Mouse (Mus musculus) layer of hippocampus, postnatal 10 days (tissue): Measurements from ENCODE around the gene Abcb1b. TPM values are rescaled to one million over a fixed set of nuclear protein-coding genes. Genes with fewer than 3 reads are reported as not detected.
A peak's percentile ranks its signal among the peaks of the same experiment; 100 is the strongest.
"Not testable (repeated sequence)": the region's sequence is repeated elsewhere in the genome, so short reads cannot be mapped to it uniquely, and the experiment has no call there.

Source experiments
- DNase-seq, 2 experiments: peaks; one replicate each; pipeline ENCODE4 v3.0.0; 2021; ENCODE audit warnings: low spot score in 2 of 2
- total RNA-seq, 2 experiments: library from RNA; stranded (reverse); gene quantifications; 2 replicates each; pipeline ENCODE4 v1.2.3; 2021

Abcb1b gene
- total RNA-seq, 2 experiments from 2014 or later, result 3.9 to 5.2 TPM

DNA sequence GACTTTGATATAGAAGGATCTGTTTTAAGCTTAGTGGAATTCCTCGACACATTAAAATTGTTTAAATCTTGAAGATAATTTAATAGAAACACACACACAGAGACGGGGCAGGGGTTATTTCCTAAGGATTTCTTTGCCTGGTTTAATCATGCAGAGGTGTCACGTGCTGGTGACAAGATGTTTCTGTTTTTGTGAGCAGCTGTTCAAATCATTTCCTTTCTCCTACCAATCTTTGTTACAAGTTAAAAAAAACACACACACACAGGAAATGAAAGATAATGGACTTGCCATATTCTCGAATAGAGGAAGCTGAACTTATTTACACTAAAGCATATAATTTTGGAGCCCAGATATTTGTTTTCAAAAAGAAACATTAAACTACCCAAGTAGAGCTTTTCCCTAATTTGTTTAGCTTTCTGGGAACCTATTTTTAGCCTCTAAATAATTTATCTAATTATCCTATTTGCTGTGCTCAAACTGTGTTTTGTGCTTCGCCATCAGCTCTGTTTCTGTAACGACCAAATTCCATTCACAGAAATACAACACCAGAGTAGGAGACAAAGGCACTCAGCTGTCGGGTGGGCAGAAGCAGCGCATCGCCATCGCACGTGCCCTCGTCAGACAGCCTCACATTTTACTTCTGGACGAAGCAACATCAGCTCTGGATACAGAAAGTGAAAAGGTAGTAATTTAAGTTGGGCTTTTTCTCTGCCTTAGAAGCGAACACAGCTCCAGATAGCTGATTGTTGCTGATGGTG, 65.8 kb downstream of the Abcb1b start:
- no peak for DNase-seq

DNA sequence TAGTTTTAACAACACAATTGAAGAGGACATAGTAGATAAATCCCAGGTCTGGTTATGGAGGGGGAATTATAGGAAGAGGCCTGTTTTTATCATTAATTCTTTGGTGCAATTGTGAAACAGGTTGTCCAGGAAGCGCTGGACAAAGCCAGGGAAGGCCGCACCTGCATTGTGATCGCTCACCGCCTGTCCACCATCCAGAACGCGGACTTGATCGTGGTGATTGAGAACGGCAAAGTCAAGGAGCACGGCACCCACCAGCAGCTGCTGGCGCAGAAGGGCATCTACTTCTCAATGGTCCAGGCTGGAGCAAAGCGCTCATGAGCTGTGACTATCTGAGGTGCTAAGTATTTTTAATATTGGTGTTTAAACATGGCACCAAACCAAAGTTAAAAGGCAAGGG, 67.7 kb downstream of the Abcb1b start:
- DNase-seq, result not testable (repeated sequence)

- no peak for DNase-seq
Observed at GRCm38 (mm10) chr5:8866366-8866765, 68.4 kb downstream of the Abcb1b start.

GRCm38 (mm10) chr5:8868019-8868418, 70.1 kb downstream of the Abcb1b start:
- peak; percentile 10 to 18 for DNase-seq

DNA sequence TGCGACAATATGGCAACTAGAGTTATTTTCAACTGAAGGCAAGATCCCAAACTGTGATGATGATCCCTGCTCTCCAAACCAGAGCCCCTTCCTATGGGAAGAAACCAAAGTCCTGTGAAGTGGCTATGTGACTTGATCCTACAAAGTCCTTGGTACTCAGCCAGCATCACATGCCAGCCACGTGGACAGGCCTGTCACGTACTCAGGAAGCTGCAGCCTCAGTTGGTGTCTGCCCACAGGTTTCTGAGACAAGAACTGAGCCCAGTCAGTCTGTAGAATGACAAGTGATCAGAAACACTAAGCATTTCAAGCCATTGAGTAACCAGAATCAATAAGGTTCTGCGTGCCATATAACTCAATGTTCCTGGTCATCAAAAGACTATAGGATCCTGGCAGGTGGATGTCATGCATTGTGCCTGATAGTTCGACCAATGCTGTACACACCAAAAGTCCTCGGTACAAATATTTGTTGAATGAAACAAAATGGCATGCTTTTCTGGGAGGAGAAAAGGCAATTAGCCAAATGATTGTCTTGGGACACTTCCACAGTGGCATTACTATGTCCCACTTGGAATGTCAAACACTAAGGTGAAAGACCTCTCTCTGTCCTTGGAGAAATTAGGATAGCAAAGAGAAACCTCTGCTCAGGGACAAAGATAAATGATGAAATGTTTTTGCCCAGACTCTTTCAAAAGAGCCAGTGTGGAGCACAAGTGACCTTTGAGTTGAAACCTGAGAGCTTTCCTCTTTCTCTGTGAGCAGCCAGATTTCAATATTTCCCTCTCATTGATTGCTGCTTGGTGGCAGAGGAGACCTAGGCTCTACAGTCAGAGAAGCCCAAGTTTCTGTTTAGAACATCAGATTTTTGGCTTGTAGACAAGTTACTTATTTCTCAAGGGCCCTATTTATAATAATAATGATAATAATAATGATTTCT, 75.3 kb downstream of the Abcb1b start:
- DNase-seq, result no peak

DNA sequence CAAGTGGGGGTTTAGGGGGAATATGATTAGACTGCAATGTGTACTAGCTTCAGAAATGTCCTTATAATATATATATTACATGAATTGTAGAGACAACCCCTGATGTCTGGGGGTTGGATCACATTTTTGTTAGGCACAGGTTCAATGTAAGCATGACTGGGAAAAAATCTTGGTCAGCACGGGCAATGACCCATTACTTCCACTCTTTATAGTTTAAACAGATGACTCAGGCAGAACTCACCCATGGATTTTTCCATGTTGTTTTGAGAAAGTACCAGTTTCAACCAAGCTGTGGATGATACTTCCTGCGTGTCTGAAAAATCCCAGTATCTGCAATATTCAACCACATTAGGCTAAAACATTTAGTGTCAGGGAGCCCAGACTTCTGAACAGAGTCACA, 79.1 kb downstream of the Abcb1b start:
- DNase-seq, result no peak

DNA sequence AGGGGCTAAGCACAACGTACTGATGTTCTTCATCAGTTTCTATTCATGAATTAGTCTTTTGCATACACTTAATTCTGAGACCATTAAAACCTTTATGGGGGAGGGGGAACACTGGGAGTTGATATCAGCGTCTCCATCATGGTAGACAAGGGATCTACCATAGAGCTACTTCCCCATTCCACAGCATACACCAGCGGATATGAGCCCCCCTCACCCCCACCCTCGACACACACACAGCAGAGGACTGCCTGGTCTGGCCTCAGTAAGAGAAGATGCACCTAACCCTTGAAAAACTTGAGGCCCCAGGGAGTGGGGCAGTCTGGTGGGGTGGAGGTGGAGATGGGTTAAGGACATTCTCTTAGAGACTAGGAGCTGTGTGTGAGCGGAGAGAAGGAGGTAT, 79.9 kb downstream of the Abcb1b start:
- no peak for DNase-seq

DNA sequence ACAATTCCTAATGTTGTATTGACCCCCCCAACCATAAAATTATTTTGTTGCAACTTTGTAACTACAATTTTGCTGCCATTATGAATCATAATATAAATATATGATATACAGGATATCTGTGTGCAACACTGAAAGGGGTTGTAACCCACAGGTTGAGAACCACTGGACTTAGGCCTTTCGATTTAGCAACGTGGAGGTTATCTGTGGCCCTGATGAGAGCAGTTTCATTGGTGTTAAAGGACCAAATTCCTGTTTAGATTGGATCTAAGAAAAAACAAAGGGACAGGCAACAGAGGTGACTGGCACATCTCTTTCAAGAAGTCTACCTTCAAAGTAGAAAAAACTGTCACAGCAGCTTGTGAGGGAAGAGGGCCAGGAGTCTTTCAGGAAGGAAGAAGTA, 87.9 kb downstream of the Abcb1b start:
- no peak for DNase-seq

GRCm38 (mm10) chr5:8893300-8894103, 95.6 kb downstream of the Abcb1b start, which contains the start of gene Abcb4:
Abcb4 (plus strand) TSS chr5:8893717.
- peak; percentile 72 to 80 for DNase-seq

DNA sequence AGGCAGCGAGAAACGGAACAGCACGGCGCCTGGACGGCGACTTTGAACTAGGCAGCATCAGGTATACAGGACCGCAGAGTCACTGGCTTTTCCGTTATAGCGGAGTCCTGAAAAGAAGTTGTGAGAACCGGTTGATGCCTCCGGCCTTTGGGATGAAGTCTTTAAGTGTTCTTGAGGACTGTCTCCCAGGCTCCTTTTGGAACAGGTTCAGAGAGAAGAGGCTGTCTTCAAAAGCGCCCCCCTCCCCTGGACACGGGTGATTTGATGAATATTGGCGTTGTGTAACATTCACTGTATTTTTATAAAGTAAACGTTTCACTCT, 96.1 kb downstream of the Abcb1b start:
- no peak for DNase-seq

DNA sequence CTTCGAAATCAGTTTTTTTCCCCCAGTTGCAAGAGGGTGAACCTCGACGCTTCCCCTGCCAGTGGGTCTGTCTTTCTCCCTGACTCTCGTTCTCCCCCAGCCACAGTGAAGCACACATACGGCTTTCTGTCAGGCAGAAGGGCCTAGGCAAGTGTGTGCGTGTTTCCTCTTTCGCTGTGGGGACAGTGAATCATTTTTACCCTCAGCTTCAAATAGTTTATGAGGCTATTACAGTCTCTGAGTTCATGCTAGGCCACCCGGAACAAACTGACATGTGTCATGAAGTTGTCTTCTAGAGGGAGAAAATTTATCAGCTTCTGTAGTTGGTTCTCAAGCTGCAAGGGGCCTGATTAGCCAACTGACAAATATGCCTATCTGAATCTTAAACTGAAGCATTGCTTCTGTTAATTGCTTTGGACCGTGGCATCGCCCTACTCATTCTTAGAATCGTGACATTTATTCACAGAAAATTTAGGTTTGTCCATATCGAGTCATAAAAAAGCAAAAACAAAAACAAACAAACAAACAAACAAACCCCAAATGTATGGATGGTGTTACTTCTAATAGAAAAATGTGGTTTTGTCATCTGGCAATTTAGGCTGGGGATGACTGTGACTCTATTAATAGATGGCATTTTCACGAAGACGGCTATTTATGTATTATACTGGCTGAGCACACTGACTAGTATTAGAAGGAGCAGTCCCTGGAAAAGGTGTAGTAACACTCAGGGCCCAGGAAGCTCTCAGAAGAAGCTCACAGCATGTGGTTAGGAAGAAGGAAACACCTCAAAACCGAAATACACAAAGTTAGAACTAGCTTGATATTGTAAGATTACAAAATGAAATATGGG, 96.9 kb downstream of the Abcb1b start:
- DNase-seq, result peak in 1 of 2 experiments; percentile 12

DNA sequence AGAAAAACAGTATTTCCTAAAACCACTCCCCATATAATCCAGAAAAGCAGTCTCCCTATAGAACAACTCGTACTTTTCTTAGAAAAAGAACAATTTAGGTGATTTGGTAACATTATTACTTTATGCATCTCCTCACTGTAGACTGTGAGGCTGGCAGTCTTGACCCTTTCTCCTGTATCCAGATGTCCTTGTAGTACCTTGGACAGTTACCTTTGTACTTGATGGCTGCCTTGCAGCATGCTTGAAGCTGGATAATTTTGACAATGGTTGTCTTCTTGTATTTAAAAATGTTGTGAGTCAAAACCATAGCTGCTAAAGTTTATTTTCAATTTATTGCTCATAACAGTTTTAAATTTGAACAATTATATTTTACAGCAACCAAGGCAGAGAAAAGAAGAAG, 98.3 kb downstream of the Abcb1b start:
- no peak for DNase-seq

GRCm38 (mm10) chr5:8898246-8898645, 100.3 kb downstream of the Abcb1b start:
- no peak for DNase-seq

GRCm38 (mm10) chr5:8901001-8901400, 103.1 kb downstream of the Abcb1b start:
- no peak for DNase-seq

DNA sequence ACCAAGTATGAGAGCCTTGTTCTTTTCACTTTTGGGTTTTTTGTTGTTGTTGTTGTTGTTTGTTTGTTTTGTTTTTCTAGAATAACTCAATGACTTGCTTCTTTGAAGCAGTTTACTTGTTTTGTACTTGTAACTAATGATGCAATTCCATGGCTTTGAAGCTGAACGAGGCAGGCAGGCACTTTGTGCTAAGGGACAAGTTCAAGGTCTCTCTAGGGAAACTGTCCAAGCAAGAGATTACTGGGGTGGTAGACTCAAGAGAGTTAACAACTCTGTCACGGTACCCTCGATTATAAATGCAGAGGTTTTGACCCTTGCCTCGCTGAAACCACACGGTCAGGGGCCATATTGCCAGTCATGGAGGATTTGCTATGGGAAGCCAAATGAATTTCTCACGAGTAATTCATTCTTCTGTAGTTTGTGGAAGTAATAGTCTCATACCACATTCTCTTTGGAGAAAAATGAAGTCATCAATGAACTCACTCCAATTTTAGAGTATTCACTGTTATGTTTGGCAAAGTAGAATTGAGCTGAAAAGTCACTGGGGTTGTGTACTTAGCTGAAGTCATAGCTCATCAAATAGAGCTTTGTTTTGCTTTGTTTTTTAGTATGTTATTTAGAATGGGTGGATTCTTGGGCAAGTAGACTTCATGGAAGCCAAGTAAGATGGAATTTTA, 104.3 kb downstream of the Abcb1b start:
- no peak for DNase-seq

GRCm38 (mm10) chr5:8904539-8904938, 106.6 kb downstream of the Abcb1b start:
- no peak for DNase-seq

DNA sequence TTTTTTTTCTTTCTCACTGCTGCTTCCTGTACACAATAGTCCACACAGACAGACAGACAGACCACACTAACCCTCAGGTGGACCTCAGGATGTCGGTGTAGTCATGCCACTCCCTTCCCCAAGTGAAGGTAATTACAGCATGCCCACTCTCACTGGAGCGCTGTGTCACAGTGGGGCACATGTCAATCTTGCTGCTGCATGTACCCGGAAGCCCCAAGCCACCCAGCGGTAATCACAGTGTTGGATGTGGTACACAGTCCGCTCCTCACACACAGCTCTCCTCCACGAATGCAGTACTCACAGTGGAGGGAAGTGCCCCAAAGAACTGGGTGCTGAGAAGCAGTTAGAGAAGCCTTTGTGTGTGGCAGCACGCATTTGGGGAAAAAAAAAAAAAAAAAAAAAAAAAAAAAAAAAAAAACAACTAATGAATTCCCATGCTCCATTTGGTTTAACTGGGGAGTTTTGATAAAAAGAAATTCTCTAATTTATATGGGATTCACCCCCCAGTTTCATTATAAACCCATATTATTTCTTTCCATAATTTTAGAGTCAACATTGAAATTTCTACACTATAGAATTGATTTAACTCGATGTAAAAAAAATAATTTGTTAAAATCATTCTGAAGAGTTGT, 113.7 kb downstream of the Abcb1b start:
- no peak for DNase-seq
